Mouse (Mus musculus) kidney, adult 10 weeks (tissue): ENCODE results near the gene Fbxl14. TPM values are rescaled to one million over a fixed set of nuclear protein-coding genes. Genes with fewer than 3 reads are reported as not detected.

Experiments used
- polyA plus RNA-seq: library from polyadenylated mRNA; stranded (reverse); fragments of 350-450 nt; fragmentation: Illumina TruSeq; extraction: RNeasy Lipid Tissue Mini Kit (QIAGEN cat#74804); gene quantifications from one replicate; pipeline ENCODE4 v1.2.3, GENCODE M21; 2014; ENCODE audit warnings: low read depth, low replicate concordance

The Fbxl14 gene
- 18.4 TPM for polyA plus RNA-seq

DNA sequence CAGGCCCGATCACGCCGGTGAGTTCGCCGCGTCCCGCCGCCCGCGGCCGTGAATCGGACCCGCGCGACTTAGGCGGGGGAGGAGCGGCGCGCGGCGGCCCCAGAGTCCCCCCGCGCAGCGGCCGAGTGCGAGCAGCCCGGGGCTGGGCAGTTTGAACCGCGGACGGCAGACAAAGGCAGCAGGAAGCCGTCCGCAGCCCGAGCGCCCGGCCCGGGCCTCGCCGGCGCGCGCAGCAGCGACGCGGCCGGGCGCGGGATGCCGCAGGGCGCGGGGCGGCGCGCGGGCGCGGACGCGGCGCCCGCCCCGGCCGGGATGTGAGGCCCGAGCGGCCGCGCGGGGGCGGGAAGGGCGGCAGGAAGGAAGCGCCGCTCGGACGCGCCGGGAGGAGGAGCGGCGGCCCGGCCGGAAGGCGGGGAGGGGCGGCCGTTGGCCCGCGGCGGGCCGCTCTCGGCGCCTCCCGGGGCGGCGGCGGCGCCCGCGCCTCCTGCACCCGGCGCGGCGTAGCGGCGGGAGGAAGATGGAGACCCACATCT, at the start of gene Fbxl14:
TSS of gene Fbxl14 (plus strand) at position 326 of the 533 bp plus-strand sequence.

Other genes with a start within 250 kb of the Fbxl14 start
- gene Cacna2d4, start 243.1 kb upstream of the Fbxl14 start, polyA plus RNA-seq = not detected
- gene Lrtm2, start 148.9 kb upstream of the Fbxl14 start, polyA plus RNA-seq = 0.89 TPM
- gene Adipor2, start 62.0 kb upstream of the Fbxl14 start, polyA plus RNA-seq = 53.2 TPM
- gene Wnt5b, start 64.7 kb downstream of the Fbxl14 start, polyA plus RNA-seq = not detected